Mouse (Mus musculus) activated CD4-positive, CD25-positive, alpha-beta regulatory T cell (primary cell): ENCODE data around the gene Olfr328. TPM values are rescaled to one million over a fixed set of nuclear protein-coding genes. Genes with fewer than 3 reads are reported as not detected.

Experiments
- polyA plus RNA-seq, 2 experiments: library from polyadenylated mRNA; unstranded; fragments of 100-300 nt; shearing (Covaris generic); gene quantifications; one replicate each; pipeline ENCODE4 v1.2.1; 2017

Olfr328 gene
- not detected for polyA plus RNA-seq

DNA sequence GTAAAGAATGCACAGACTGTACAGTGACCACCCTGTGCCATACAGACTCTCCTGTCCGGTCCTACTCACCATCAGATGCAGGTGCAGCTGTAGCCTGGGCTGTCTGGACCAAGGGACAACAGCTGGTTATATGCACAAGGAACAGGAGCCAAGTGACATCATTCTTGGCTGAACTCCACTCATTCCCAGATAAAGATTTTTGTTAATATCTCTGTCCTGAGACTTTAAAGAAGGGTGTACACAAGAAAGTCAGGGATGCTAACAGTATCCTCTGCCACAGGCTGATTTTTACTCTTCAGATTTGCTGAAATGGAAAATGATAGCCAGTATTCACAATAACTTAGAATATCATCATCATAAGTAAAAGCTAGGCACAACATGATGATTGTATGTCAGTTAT is at the start of gene Olfr328:
TSS of gene Olfr328 (minus strand) at position 101 of the 400 bp plus-strand sequence.

DNA sequence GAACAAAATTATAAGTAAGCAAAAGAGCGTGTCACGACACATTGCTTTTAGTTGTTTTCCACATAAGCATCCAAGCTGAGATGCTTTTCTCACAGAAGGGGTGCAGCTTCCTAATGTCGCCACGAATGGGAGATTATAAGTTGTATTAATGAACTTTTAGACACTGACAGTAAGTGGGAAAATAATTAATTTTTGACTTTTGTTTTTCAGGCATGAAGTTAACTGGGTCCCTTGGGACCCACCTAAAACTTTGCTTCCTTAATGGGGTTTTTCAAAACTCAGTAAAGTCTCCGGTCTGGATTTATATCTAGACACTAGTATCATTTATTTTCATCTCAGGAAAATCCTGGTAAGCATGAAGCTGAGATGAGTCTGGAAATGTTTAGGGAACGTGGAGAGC is 39.4 kb upstream of the Olfr328 start, which contains the start of gene Olfr324:
TSS of gene Olfr324 (plus strand) at position 301 of the 400 bp plus-strand sequence.

DNA sequence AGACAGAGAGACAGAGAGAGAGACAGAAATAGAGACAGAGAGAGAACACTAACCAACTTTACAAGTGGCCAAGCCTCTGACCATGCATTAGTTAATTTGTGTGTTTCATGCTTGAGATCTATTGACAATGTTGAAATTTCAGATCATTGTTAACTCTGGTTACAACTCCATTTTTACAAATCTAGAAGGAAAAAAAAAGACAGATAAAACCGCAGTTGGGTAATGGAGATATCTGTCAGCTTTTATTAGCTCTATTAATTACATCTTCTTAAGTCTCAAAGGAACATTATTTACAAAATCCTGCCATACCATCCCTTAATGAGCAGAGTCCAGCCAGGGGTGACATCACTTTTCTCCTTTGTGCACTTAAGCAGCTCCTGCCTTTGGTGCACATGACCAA is 22.0 kb upstream of the Olfr328 start, which contains the start of gene Olfr325:
TSS of gene Olfr325 (plus strand) at position 301 of the 400 bp plus-strand sequence.

DNA sequence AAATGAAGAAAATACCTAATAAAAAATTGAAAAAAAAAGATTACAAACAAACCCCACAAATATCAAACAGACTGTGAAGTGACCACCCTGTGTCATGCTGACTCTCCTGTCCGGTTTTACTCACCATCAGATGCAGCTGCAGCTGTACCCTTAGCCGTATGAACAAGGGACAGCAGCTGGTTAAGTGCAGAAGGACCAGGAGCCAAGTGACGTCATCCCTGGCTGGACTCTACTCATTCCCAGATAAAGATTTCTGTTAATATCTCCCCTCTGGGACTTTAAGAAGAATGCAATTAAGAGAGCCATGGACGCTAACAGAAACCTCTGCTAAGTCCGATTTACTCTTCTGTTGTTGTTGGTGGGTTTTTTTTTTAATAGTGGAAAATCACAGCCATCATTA is 15.0 kb upstream of the Olfr328 start, which contains the start of gene Olfr224:
TSS of gene Olfr224 (minus strand) at position 149 of the 400 bp plus-strand sequence.

DNA sequence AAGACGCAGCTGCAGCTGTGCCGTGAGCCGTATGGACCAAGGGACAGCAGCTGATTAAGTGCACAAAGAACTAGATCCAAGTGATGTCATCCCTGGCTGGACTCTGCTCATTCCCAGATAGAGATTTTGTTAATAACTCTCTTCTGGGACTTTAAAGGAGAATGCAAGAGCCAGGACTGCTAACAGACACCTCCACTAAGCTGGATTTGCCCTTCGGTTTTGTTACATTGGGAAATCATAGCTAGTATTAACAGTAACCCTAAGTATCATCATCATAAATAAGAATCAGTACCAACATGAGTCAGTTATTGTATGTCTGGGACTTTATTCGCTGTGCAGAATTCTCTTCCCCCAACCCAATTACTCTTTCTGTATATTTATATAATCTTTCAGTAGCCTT is 9.1 kb downstream of the Olfr328 start, which contains the start of gene Olfr329-ps:
TSS of gene Olfr329-ps (minus strand) at position 101 of the 400 bp plus-strand sequence.

DNA sequence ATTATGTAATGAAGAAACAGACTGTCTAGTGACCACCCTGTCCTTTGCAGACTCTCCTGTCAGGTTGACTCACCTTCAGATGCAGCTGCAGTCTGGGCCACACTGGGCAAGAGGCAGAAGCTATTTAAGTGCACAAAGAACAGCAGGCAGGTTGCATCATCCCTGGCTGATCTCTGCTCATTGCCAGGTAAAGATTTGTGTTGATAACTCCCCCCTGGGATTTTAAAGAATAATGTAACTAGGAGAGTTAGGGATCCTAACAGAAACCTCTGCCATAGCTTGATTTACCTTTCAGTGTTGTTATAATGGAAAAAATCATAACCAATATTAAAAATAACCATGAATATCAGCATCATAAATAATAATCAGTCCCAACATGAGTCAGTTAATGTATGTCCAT is 20.7 kb downstream of the Olfr328 start, which contains the start of gene Olfr330:
TSS of gene Olfr330 (minus strand) at position 101 of the 400 bp plus-strand sequence.

DNA sequence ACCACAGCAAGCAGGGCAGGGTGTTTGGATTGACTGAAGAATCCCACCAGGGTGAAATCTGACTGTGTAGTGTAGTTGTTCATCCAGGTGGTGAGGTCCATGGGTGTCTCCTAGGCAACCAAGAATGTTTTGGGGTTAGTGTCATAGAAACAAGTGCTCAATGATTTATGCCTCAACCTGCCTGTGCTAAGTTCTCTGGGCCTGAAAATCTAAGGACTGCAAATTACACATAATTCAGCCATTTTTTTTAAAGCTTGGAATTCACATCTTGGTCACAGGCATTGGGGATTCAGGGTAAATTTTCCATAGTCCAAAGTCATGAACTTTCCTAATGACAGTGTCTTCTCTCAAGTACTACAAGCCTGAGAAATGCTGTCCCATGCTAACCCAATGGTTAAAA is 53.0 kb downstream of the Olfr328 start, which contains the start of gene Olfr331:
TSS of gene Olfr331 (minus strand) at position 101 of the 400 bp plus-strand sequence.

Other genes starting within 250 kb of the Olfr328 start
- 10 to 100 TPM; 25.6 to 28.0 TPM for gene Zfp692, start 248.6 kb downstream of the Olfr328 start, polyA plus RNA-seq
- gene Zfp672, start 225.3 kb downstream of the Olfr328 start, polyA plus RNA-seq: 10 to 100 TPM; 29.7 to 51.5 TPM
- 10 to 100 TPM; 11.3 to 19.7 TPM for gene Sh3bp5l, start 224.9 kb downstream of the Olfr328 start, polyA plus RNA-seq
- gene Lypd8, start 176.6 kb downstream of the Olfr328 start, polyA plus RNA-seq: under 1 TPM in 1 of 2 experiments, not detected in 1; 0.21 TPM
- gene 1810065E05Rik, start 134.5 kb downstream of the Olfr328 start, polyA plus RNA-seq: not detected
- gene Gm12253, start 123.1 kb downstream of the Olfr328 start, polyA plus RNA-seq: under 1 TPM in 1 of 2 experiments, not detected in 1; 0.12 TPM
- not detected for gene Lypd9, start 102.7 kb downstream of the Olfr328 start, polyA plus RNA-seq
- not detected for gene Olfr30, start 93.4 kb downstream of the Olfr328 start, polyA plus RNA-seq
- gene Olfr332, start 63.1 kb downstream of the Olfr328 start, polyA plus RNA-seq: under 1 TPM in 1 of 2 experiments, not detected in 1; 0.10 TPM
- gene Olfr331, start 53.1 kb downstream of the Olfr328 start, polyA plus RNA-seq: not detected
- not detected for gene Olfr330, start 20.8 kb downstream of the Olfr328 start, polyA plus RNA-seq
- not detected for gene Olfr329-ps, start 9.2 kb downstream of the Olfr328 start, polyA plus RNA-seq
- gene Olfr224, start 14.9 kb upstream of the Olfr328 start, polyA plus RNA-seq: not detected
- gene Olfr325, start 22.1 kb upstream of the Olfr328 start, polyA plus RNA-seq: not detected
- not detected for gene Olfr324, start 39.5 kb upstream of the Olfr328 start, polyA plus RNA-seq
- not detected for gene 2210407C18Rik, start 60.4 kb upstream of the Olfr328 start, polyA plus RNA-seq
- under 1 TPM in 1 of 2 experiments, not detected in 1; 0.14 TPM for gene Olfr323, start 74.9 kb upstream of the Olfr328 start, polyA plus RNA-seq
- gene Trim58, start 84.8 kb upstream of the Olfr328 start, polyA plus RNA-seq: under 1 TPM; 0.21 to 0.43 TPM
- gene Olfr322, start 103.1 kb upstream of the Olfr328 start, polyA plus RNA-seq: not detected
- gene Olfr320, start 125.5 kb upstream of the Olfr328 start, polyA plus RNA-seq: not detected
- gene Olfr319, start 143.5 kb upstream of the Olfr328 start, polyA plus RNA-seq: not detected
- under 1 TPM; 0.05 to 0.11 TPM for gene Olfr318, start 168.4 kb upstream of the Olfr328 start, polyA plus RNA-seq
- gene Olfr317, start 183.6 kb upstream of the Olfr328 start, polyA plus RNA-seq: not detected
- gene Olfr316, start 197.1 kb upstream of the Olfr328 start, polyA plus RNA-seq: not detected
- gene Olfr315, start 217.6 kb upstream of the Olfr328 start, polyA plus RNA-seq: under 1 TPM in 1 of 2 experiments, not detected in 1; 0.11 TPM
- gene Olfr314, start 227.3 kb upstream of the Olfr328 start, polyA plus RNA-seq: under 1 TPM in 1 of 2 experiments, not detected in 1; 0.20 TPM
- gene Fam183b, start 246.3 kb upstream of the Olfr328 start, polyA plus RNA-seq: not detected